Mouse (Mus musculus) testis, postnatal 14 days (tissue): ENCODE data around the gene Olfr744.
"Not testable (repeated sequence)": the region's sequence is repeated elsewhere in the genome, so short reads cannot be mapped to it uniquely, and the experiment has no call there.

Experiments
- DNase-seq: peaks from one replicate; pipeline ENCODE4 v3.0.0; 2021; ENCODE audit warnings: low spot score

The Olfr744 gene

DNA sequence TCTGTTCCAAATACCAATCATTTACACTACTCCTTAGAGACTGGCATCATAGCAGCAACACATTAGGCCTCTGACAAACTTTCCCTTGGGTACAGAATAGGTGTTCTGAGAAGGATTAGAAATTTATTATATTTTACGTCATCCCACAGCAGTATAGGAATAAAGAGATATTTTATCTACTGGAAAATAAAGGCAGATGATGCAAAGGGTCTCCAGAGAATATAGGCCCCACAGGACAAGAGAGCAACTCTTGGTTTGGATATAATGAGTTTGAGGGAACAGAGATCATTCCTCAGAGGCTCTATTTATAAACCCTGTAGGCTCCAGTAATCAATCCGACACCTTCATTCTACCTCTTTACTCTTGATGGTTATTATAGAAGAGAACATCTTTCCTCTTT, at the start of gene Olfr744:
Gene Olfr744, plus strand, starts transcription at position 301 of the 400 bp plus-strand sequence.
- no peak for DNase-seq

DNA sequence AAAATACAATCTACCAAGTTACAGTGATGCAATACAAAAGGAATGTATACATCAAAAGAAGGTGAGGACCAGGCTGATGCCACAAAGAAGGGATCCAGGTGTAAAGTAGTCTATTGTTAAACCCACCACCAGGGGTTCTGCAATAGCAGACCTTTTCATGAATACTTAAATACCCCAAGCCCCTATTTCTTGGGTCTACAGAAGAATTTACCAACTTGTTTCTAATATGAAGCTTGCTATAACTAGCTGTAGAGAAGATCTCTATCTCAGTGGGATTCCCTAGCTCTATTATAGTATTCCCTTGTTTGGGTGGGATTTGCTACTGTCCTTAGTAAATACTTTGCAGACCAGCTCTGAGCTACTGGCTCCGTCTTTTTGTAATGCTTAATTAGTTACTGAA, 41.6 kb upstream of the Olfr744 start:
- not testable (repeated sequence) for DNase-seq

DNA sequence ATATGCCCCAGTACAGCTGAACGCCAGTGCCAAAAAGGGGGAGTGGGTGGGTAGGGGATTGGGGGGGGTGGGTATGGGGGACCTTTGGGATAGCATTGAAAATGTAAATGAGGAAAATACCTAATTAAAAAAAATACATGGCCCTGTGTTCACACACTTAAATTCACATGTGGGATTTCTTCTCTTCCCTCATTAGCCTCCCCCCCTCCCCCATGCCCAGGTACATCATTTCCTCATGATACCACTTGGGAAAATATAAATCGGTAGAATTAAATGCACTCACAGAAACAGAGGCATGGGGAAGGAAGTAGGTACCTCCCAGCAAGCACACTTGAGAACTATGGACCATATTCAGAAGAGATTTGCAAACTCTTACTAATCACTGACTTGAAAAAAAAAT, 24.4 kb downstream of the Olfr744 start, which contains the start of gene Olfr745:
Gene Olfr745, plus strand, starts transcription at position 301 of the 400 bp plus-strand sequence.
- no peak for DNase-seq

DNA sequence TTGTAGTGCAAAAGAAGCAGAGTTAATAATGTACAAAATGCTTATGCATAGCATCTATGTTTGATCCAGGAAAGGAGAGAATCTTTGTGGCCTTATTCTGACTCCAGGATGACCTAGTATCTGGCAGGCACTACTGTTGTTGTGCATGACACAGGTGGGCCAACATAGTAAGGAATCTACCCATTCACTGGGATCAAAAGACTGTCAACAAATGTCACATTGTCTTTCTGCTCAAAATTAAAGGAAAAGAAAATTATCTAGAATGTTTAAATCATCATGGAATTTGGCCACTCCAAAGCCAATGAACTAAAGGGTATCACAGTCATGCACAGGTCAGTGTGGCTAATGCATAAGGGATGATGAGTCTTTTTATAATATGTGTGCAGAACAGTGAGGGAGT, 32.1 kb downstream of the Olfr744 start, which contains the start of gene Olfr746:
Gene Olfr746, plus strand, starts transcription at position 301 of the 400 bp plus-strand sequence.
- no peak for DNase-seq
